Mouse (Mus musculus) midbrain, embryonic 16.5 days (tissue): ENCODE measurements at regions not wholly inside any gene's neighbourhood (a gene's known extent, or its start where the extent isn't known, plus 50 kb on each side); places are given as distances from the start of the nearest gene placed in this dataset.

Experiments
- ATAC-seq: fragments of 200-750 bp; cut with Nextera tagmentation; 2 replicates; pipeline ENCODE4 v1.8.0; 2017; ENCODE audit warnings: moderate TSS enrichment
- H3K27ac ChIP-seq: fragments of 300-500 bp; sonication (generic); 2 replicates; pipeline ENCODE4 v1.5.1; 2014; ENCODE audit warnings: mild to moderate bottlenecking, low read length, mixed read lengths
- H3K27me3 ChIP-seq: fragments of 300-500 bp; sonication (generic); 2 replicates; pipeline ENCODE4 v1.6.1; 2014; ENCODE audit warnings: low read depth, low read length, mixed read lengths; ENCODE audit not compliant: control insufficient read depth, insufficient read depth
- H3K36me3 ChIP-seq: fragments of 300-500 bp; sonication (generic); 2 replicates; pipeline ENCODE4 v1.6.1; 2014; ENCODE audit warnings: mild to moderate bottlenecking, low read length, moderate library complexity, mixed read lengths; ENCODE audit not compliant: control insufficient read depth, insufficient read depth
- H3K4me1 ChIP-seq: fragments of 300-500 bp; sonication (generic); 2 replicates; pipeline ENCODE4 v1.6.1; 2014; ENCODE audit warnings: mild to moderate bottlenecking, low read length, mixed read lengths; ENCODE audit not compliant: control insufficient read depth, insufficient read depth
- H3K4me2 ChIP-seq: fragments of 300-500 bp; sonication (generic); 2 replicates; pipeline ENCODE4 v1.6.1; 2014; ENCODE audit warnings: mild to moderate bottlenecking, low read length, mixed read lengths
- H3K4me3 ChIP-seq: fragments of 300-500 bp; sonication (generic); 2 replicates; pipeline ENCODE4 v1.5.1; 2014; ENCODE audit warnings: low read depth, mild to moderate bottlenecking, low read length, moderate library complexity, mixed read lengths
- H3K9ac ChIP-seq: fragments of 300-500 bp; sonication (generic); 2 replicates; pipeline ENCODE4 v1.6.1; 2014; ENCODE audit warnings: low read depth, low read length, mixed read lengths
- H3K9me3 ChIP-seq: fragments of 300-500 bp; sonication (generic); replicated peaks from 2 replicates; pipeline ENCODE4 v1.6.1; 2014; ENCODE audit warnings: mild to moderate bottlenecking, low read length, mixed read lengths; ENCODE audit not compliant: control insufficient read depth, poor library complexity, severe bottlenecking
- whole genome bisulfite sequencing: fragments of 180-500 bp; shearing (Covaris S2); extraction: QIAGEN DNeasy Blood & Tissue Kit; methylation state at CpG from one replicate; pipeline ENCODE4 v1.1.7; 2014; 5-methylcytosine and 5-hydroxymethylcytosine counted together

GRCm38 (mm10) chr19:45288722-45289121 lies 53.1 kb upstream of the Lbx1 start:
- no peak for ATAC-seq
- Histone ChIP-seq H3K9me3 (no peaks in the 10 kb centered on the region), H3K27me3 (peaks cover 2% of the 10 kb centered on the region; the same call in 1 of the 2 replicates), H3K36me3 (no peaks in the 10 kb centered on the region), H3K4me1 (peaks cover 8% of the 10 kb centered on the region), H3K4me2 (no peak overlapping the region), H3K4me3 (no peak overlapping the region), H3K9ac (no peak overlapping the region), H3K27ac (no peak overlapping the region)
- WGBS, result 72% methylated on average over 2 of the region's 2 CpGs

DNA sequence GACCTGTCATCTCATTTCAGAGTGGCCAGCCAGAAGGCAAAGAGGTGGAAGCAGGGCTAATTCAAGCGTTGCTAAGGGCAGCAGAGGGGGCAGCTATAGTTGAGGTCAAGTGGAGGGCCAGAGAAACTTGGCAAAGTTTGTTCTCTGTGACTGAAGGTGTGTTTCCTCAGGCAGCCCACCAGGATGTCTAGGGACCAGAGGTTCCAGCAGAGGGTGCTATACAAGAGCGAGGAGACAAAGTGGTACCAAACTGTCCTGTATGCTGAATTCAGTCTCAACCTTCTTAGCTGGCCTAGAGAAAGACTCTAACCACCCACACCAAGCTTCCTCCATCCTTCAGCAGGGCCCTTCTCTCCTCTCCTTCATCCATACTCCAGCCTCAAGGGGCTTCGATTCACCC lies 62.2 kb upstream of the Lbx1 start:
- no peak overlapping the region for H3K4me3 ChIP-seq
- peaks cover 31% of the 10 kb centered on the region for H3K4me1 ChIP-seq
- no peak overlapping the region for H3K4me2 ChIP-seq
- H3K9me3 ChIP-seq, result no peaks in the 10 kb centered on the region
- H3K27me3 ChIP-seq, result peaks cover 21% of the 10 kb centered on the region
- H3K9ac ChIP-seq, result no peak overlapping the region
- no peaks in the 10 kb centered on the region for H3K36me3 ChIP-seq
- no peak for ATAC-seq
- H3K27ac ChIP-seq, result no peak overlapping the region
- 29% methylated on average over 3 of the region's 3 CpGs for WGBS

GRCm38 (mm10) chr19:45299341-45299740 lies 63.7 kb upstream of the Lbx1 start:
- no peak overlapping the region for H3K4me3 ChIP-seq
- no peak overlapping the region for H3K27ac ChIP-seq
- no peak overlapping the region for H3K9ac ChIP-seq
- no peaks in the 10 kb centered on the region for H3K9me3 ChIP-seq
- ATAC-seq, result no peak
- no peaks in the 10 kb centered on the region for H3K36me3 ChIP-seq
- peaks cover 21% of the 10 kb centered on the region for H3K27me3 ChIP-seq
- H3K4me1 ChIP-seq, result peaks cover 26% of the 10 kb centered on the region
- no peak overlapping the region for H3K4me2 ChIP-seq
- 71% methylated on average over 3 of the region's 3 CpGs for WGBS

- H3K27ac ChIP-seq, result no peak overlapping the region
- peaks cover 21% of the 10 kb centered on the region for H3K27me3 ChIP-seq
- no peaks in the 10 kb centered on the region for H3K9me3 ChIP-seq
- WGBS, result 20% methylated on average over 5 of the region's 5 CpGs
- H3K36me3 ChIP-seq, result no peaks in the 10 kb centered on the region
- no peak overlapping the region for H3K4me2 ChIP-seq
- no peak overlapping the region for H3K9ac ChIP-seq
- ATAC-seq, result no peak
- H3K4me1 ChIP-seq, result peaks cover 22% of the 10 kb centered on the region
- H3K4me3 ChIP-seq, result no peak overlapping the region
Measured at GRCm38 (mm10) chr19:45299768-45300167, 63.8 kb upstream of the Btrc start.

- peaks cover 16% of the 10 kb centered on the region for H3K4me1 ChIP-seq
- no peaks in the 10 kb centered on the region for H3K36me3 ChIP-seq
- peak overlapping the region; percentile 74 for H3K4me2 ChIP-seq
- peaks cover 24% of the 10 kb centered on the region for H3K27me3 ChIP-seq
- peak overlapping the region; percentile 59 for H3K4me3 ChIP-seq
- peak overlapping the region; percentile 80 for H3K9ac ChIP-seq
- peak overlapping the region; percentile 95 for H3K27ac ChIP-seq
- H3K9me3 ChIP-seq, result no peaks in the 10 kb centered on the region
- WGBS, result 4% methylated on average over 22 of the region's 22 CpGs
- peak; percentile 52 for ATAC-seq
Measured at GRCm38 (mm10) chr19:45300691-45301431, 62.7 kb upstream of the Btrc start.

DNA sequence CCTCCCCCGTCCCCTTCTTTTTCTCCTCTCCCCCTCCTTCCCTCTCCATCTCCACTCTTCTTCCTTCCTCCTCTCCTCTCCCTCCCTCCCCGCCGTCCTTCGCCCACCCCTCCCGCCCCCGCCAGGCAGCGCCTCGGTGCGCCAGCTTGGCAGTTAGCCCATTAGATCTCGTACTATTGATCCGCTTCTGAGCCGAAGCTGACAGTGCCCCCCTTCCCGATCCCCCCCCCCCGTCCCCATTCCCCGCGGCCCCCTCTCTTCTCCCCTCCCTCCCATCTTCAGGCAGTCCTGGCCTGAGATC lies 62.2 kb upstream of the Btrc start:
- 1% methylated on average over 13 of the region's 16 CpGs for WGBS
- Histone ChIP-seq H3K27ac (peak overlapping the region; percentile 95), H3K9ac (peak overlapping the region; percentile 80), H3K9me3 (no peaks in the 10 kb centered on the region), H3K4me1 (peaks cover 16% of the 10 kb centered on the region), H3K36me3 (no peaks in the 10 kb centered on the region), H3K4me3 (peak overlapping the region; percentile 59), H3K4me2 (peak overlapping the region; percentile 74), H3K27me3 (peaks cover 28% of the 10 kb centered on the region)
- no peak for ATAC-seq

GRCm38 (mm10) chr19:45301733-45302547 lies 61.6 kb upstream of the Btrc start:
- H3K4me2 ChIP-seq, result peak overlapping the region; percentile 74
- H3K9me3 ChIP-seq, result no peaks in the 10 kb centered on the region
- H3K36me3 ChIP-seq, result no peaks in the 10 kb centered on the region
- peak overlapping the region; percentile 80 for H3K9ac ChIP-seq
- peak overlapping the region; percentile 95 for H3K27ac ChIP-seq
- under 1% methylated on average over 58 of the region's 58 CpGs for WGBS
- peaks cover 16% of the 10 kb centered on the region for H3K4me1 ChIP-seq
- H3K27me3 ChIP-seq, result peaks cover 26% of the 10 kb centered on the region
- peak; percentile 83 for ATAC-seq
- H3K4me3 ChIP-seq, result peak overlapping the region; percentile 59

- Histone ChIP-seq H3K27ac (peak overlapping the region; percentile 95), H3K4me1 (peaks cover 16% of the 10 kb centered on the region), H3K4me2 (peak overlapping the region; percentile 74), H3K4me3 (peak overlapping the region; percentile 59), H3K9me3 (no peaks in the 10 kb centered on the region), H3K36me3 (no peaks in the 10 kb centered on the region), H3K9ac (peak overlapping the region; percentile 80), H3K27me3 (peaks cover 24% of the 10 kb centered on the region)
- ATAC-seq, result peak; percentile 25; the same call in 1 of the 2 replicates
- 2% methylated on average over 16 of the region's 16 CpGs for WGBS
Measured at GRCm38 (mm10) chr19:45302548-45303241, 60.8 kb upstream of the Btrc start.
